Mouse (Mus musculus) brain, embryonic 18.5 days (tissue): ENCODE results near the gene Cc2d1b.

ENCODE experiments used
- DNase-seq: peaks from one replicate; pipeline ENCODE4 v3.0.0-alpha.2; 2012; ENCODE audit warnings: low read depth, low spot score

Gene Cc2d1b

DNA sequence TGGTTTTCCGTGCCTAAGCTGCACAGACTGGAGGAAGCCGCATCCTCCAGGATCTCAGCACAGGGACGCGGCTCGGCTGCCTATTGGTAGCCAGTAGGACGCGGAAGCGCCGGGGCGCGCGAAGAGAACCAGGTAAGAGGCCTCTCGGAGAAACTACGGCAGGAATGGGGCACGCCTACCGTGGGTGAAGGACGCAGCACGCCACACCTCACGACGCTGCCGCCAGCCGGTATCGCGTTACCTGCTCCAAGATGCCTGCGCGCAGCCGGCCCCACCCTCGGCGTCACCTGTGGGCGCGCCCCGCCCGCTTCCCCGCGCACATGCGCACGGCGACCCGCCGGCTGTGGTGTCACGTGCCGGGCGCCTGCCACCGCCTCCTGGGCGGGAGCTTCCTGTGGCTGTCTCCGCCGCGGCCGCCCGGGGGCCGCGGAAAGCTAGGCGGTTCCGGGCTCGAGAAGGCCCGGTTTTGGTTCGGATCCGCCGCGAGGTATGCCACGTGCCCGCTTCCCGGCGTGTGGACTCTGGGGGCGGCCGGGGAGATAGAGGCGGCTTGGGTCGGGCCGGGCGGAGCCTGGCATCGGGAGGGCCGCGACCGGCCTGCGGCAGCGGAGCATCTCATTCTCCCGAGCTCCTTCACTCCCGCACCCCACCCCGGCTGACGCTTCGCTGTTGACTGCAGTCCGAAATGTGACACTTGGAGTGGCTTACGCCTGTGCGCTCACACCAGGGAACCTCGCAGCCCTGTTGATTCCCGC lies at the start of gene Cc2d1b:
Gene Cc2d1b, plus strand, starts transcription at position 354 of the 755 bp plus-strand sequence.
- DNase-seq: peak; percentile 85

- no peak for DNase-seq
These were observed 47.1 kb upstream of the Cc2d1b start for GRCm38 (mm10) chr4:108572644-108573043.

DNA sequence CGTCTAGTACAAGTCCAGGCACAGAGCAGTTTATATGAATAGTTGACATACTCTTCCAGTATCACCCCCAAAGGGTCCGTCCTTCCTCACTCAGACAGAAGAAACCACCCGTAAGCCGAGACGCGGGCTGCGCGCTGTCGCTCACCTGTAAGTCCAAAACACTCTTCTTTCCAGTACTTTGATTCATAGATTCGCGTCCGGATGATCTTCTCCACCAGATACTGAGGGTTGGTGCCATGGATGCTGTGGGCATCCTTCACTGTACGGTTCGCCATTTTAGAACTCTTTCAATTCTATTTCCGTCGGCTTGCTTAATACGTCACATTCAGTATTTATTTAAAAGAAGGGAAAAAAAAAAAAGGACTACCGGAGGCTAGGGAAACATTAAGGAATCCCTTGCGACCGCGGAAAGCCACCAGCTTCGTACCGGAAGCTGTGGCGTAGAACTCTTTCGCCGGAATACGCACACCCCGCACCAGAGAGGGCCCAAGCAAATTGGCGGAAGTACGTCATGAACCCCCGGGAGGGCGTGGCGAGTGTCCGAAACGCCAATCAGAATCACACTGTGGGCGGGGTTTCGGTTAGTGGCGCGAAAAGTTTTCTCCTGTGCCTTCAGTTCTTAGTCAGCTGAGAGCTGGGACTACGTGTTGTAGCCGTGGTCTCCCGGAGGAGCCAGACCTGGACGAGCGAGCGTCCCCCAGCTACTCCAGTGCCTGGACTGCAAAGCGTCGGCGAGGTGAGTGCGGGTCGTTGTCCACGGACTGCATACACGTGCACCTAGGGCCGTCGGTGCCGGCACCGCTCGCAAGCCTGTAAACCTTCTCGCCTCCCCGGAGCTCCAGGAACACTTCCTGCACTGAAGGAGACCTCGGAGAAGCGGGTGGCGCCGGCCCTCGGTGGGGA lies 40.6 kb upstream of the Cc2d1b start, which contains the start of the genes Prpf38a and Orc1:
Gene Prpf38a, minus strand, starts transcription at position 497 of the 903 bp plus-strand sequence.
Gene Orc1, plus strand, starts transcription at position 584 of the 903 bp plus-strand sequence.
- DNase-seq: peak; percentile 98

DNA sequence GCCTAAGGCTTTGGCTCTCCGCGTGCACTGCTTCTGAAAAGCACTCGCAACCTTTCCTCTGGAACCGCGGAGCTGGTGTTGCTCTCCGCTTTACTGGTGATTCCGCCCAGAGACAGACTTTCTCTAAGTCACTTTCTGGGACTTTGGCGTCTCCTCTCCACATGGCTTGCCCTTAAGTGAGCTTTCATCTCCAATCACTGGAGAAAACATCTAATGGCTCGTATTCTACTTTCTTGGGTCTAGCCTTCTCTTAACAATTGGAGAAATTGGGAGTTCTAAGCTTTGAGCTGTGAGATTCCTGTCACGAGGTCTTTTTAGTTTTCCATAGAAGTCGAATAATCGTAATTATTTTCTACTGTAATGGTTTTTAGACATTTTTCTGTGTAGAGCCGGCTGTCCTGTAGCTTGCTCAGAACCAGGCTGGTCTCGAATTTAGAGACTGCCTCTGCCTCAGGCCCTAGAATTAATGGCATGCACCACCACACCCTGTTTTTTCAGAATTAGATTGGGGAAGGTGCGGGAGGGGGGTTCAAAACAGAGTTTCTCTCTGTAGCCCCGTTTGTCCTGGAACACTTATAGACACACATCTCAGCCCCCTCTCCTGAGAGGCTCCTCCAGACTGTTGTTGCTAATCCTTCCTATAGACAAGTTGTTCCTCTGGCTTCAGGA lies 39.9 kb upstream of the Cc2d1b start:
- no peak for DNase-seq

DNA sequence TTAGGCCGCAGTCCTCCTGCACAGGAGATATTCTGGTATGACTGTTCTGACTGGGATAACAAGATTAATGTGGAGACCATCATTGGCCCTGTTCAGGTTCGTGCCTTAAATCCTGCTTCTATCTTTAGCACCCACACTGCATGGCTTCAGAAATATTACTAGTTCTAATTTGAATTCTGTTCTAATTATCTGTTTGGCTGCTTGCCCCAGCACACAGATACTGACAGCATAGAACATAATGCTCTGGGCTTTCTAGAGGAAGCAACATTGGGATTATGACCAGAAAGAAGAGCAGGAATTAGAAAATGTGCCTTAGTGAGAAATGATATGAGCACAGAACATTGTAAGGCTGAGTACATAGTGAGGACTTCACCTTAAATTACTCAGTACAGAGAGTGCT lies 26.4 kb upstream of the Cc2d1b start:
- no peak for DNase-seq

- no peak for DNase-seq
These were observed 24.0 kb upstream of the Cc2d1b start for GRCm38 (mm10) chr4:108595785-108596184.

DNA sequence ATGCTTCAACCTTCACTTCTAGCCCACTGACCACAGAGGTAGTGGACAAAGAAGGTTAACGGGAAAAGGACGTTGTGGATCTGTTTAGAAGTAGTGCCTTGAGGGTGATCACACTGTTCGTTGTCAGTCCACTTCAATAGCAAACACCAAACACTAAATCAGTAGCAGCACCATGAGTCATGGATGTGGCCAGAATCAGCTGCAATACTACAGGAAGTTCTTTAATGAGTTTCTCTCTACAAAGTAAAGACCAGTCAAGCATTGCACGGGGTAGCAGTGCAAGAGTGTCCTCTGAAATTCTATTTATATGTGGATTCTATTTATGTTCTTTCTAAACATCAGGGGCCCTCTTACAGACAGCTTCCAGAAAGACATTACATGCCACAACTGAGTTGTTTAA lies 21.4 kb upstream of the Cc2d1b start:
- DNase-seq: no peak

GRCm38 (mm10) chr4:108601870-108602269 lies 17.9 kb upstream of the Cc2d1b start:
- DNase-seq: no peak

DNA sequence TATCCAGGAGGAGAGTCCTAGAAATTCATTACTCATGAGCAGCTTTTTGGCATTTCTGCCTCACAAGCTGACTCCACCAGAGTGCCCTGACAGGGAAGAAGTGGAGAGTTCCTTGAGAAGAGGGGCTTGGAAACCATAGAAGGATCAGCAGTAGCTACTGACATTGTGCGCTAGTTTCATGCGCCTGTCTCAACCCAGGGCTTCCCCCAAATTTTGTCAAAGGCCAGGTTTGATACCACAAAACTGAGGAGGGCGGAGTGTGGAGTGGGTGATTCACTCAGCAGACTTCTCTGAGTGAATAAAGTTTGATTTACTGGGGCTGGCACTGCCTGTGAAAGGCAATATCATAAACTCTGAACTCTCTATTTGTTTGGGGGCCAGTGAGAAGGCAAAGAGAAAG lies 11.1 kb upstream of the Cc2d1b start:
- DNase-seq: no peak

DNA sequence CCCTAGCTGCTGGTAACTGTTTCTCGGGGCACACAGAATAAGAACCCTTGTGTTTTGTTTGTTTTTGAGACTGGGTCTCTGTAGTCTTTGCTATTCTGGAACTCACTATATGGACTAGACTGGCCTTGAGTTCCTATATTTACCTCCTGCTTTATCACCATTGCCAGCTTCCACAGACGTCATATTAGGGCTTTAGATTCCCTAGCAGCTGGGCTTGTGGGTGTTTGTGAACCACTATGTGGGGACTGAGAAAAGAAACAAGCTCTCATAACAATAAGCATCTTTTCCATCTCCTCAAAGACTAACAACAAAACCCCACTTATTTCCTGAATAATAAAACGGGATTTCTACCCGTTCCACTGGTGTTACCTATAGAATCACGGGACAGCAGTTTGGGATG lies 8.8 kb upstream of the Cc2d1b start:
- no peak for DNase-seq

GRCm38 (mm10) chr4:108618586-108618985 lies 1.2 kb upstream of the Cc2d1b start:
- DNase-seq: no peak

- no peak for DNase-seq
These were observed 575 bp upstream of the Cc2d1b start for GRCm38 (mm10) chr4:108619165-108619564.

DNA sequence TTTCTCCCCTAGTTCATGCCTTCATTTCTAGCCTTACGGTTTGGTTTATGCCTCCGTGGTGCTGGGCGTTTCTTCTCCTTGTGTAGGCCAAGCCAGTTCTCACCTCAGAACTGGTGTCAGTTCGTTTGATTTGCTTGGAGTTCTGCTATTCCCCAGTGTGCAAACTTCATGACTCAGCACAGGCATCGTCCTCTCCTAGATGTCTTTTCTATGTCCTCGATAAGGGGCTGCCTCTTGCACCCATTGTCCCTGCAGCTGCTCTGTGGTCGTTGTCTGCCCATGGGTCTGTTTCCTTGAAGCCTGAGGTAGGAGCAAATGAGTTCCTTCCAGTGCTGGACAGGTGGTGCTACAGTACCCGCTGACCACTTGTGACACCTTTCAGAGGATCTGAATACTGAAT lies 796 bp downstream of the Cc2d1b start:
- DNase-seq: no peak

- no peak for DNase-seq
These were observed 1.8 kb downstream of the Cc2d1b start for GRCm38 (mm10) chr4:108621504-108621903.

GRCm38 (mm10) chr4:108627066-108627465 lies 7.3 kb downstream of the Cc2d1b start:
- DNase-seq: no peak

DNA sequence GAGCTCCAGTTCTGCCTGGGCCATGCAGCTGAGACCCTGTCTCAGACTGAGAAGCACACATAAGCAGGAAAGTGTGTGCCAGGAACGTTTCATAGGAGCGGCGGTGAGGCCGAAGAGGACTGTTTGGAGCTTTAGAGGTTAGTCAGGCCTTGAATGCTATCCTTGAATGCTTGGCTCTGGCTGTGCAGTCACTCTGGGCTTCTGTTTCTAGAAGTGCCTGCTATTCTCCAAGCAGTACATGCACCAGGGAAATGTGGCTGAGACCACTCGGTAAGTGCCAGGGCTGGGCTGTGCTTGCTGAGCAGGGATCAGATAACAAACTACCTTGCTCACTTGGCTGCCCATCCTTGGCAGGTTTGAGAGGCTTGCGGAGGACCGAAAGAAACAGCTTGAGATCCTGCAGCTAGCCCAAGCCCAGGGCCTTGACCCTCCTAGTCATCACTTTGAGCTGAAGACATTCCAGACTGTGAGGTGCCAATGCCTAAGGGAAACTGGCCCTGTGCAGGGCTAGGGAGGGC lies 9.7 kb downstream of the Cc2d1b start:
- no peak for DNase-seq

- DNase-seq: no peak
These were observed 10.4 kb downstream of the Cc2d1b start for GRCm38 (mm10) chr4:108630096-108630495.

DNA sequence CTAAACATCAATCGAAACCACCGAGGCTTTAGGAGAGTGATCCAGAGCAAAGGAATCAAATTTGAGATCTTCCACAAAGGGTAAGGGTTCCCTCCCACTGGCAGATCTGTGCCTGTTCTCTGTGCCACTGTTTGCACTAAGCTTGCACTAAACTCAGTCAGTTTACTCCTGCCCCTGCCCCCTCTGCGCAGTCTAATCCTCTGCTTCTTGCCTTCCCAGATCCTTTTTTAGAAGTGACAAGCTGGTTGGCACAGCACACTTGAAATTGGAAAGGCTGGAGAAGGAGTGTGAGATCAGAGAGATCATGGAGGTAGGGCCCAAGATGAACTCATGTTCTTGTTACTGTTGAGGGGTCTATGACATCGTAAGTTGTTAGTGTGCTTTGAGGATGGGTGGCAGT lies 11.9 kb downstream of the Cc2d1b start:
- no peak for DNase-seq

GRCm38 (mm10) chr4:108633703-108634102 lies 14.0 kb downstream of the Cc2d1b start:
- no peak for DNase-seq

GRCm38 (mm10) chr4:108634696-108635095 lies 15.0 kb downstream of the Cc2d1b start:
- DNase-seq: no peak

GRCm38 (mm10) chr4:108635101-108635500 lies 15.4 kb downstream of the Cc2d1b start:
- no peak for DNase-seq

- no peak for DNase-seq
These were observed 18.0 kb downstream of the Cc2d1b start for GRCm38 (mm10) chr4:108637721-108638120.
